Mouse (Mus musculus): ENCODE results near the gene Spred2. TPM values are rescaled to one million over a fixed set of nuclear protein-coding genes. Genes with fewer than 3 reads are reported as not detected.

Spred2 gene
- polyA plus RNA-seq, 1 experiment from 2014 or later: 7.0 TPM

DNA sequence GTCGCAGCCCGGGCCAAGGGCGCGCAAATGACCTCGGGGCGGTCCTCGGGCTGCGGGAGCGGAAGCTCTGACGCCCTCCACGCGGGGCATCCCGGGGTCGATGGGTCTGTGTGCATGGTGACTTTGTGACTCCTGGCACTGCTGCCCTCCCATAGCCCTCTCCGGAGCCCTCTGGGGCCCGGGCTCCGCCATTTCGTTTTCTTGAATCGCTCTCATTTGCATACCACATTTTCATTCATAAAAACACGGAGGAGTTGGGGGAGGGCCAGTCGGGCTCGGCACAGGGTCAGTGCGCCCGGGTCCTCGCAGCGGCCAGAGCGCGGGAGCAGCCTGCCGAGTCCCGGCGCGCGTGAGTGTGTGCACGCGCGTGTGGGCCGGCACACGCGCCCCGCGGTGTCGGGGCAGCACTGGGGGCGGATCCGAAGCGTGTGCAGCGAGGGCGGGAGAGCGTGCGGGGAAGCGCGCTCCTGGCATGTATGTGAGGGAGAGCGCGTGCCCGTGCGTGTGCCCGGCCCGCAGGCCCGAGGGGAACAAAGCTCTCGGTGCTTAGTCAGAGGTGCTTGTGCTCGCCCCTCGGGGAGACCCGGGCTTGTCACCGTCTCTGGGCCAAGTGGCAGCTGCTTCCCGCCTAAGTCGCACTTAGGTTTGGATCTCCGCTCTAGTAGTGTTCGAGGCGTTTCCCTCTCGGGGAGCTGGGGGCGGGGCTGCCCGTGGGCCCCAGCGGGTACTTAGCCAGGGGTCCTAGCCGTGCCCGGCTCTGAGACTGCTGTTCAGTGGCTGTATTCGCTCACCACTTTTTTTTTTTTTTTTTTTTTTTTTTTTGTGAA, 1.2 kb downstream of the Spred2 start:
- WGBS: under 1% methylated on average over 75 of the region's 75 CpGs
- H3K9me3 ChIP-seq (ENCODE audit: low read depth, low read length): no peaks in the 10 kb centered on the region
- peaks cover 4% of the 10 kb centered on the region for H3K4me1 ChIP-seq (ENCODE audit: insufficient read depth)
- H3K27ac ChIP-seq (ENCODE audit: low read depth): peak overlapping the region; percentile 97
- ATAC-seq (ENCODE audit: insufficient read depth): peak; percentile 64
- no peaks in the 10 kb centered on the region for H3K36me3 ChIP-seq (ENCODE audit: insufficient read depth)
- TF ChIP-seq CTCF (IDR thresholded peaks at IDR 0.05; ENCODE audit: low read depth): no peak
- peak; percentile 83 for DNase-seq
- peak overlapping the region; percentile 91 for H3K9ac ChIP-seq
- peak overlapping the region; percentile 88 for H3K4me3 ChIP-seq (ENCODE audit: low read depth, low read length)
- H3K27me3 ChIP-seq (ENCODE audit: insufficient read depth, low read length): no peaks in the 10 kb centered on the region
- H3K4me2 ChIP-seq: peak overlapping the region; percentile 82

DNA sequence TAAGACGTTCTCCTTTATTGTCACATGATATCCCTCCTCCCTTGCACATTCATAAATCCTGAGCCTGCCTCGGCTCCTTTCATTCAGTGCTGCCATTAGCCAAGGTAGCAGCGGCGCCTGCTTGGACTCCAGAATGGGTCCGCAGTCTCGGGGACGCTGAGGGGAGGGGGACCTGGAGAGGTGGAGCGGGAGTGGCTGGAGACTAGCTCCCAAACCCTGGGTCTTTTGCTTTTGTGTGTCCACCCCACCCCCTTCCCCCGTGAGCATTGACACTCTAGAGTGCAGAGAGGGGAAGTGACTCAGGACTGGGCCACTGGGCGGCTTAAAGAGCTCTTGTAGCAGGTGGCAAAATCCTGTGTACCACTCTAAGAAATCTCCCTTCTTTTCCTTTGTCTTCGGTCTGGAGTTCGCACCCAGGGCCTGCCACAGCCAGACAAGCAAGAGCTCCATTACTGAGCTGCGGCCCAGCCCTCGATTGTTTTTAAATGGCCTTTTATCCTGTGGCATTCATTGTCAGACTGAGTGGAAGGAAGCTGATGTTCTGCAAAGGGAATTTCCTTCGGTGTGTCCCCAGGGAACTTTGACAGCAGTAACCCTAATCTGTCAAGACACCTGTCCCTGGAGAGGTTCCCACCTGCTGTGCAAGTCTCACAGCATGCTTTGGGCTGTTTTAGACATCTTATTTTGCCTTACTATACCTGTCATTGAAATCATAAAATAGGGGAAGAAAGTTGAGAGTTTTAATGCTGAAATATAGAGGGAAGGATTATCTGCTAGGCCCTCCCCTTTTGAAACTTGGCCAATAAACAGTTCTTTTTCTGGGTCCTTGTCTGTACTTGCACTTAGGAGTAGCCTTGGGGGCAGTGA, 2.0 kb downstream of the Spred2 start:
- Histone ChIP-seq H3K9me3 (ENCODE audit: low read depth, low read length) (no peaks in the 10 kb centered on the region), H3K36me3 (ENCODE audit: insufficient read depth) (no peaks in the 10 kb centered on the region), H3K9ac (peak overlapping the region; percentile 91), H3K27ac (ENCODE audit: low read depth) (peak overlapping the region; percentile 97), H3K27me3 (ENCODE audit: insufficient read depth, low read length) (no peaks in the 10 kb centered on the region), H3K4me1 (ENCODE audit: insufficient read depth) (peaks cover 4% of the 10 kb centered on the region), H3K4me2 (peak overlapping the region; percentile 82), H3K4me3 (ENCODE audit: low read depth, low read length) (peak overlapping the region; percentile 88)
- 7% methylated on average over 15 of the region's 15 CpGs for WGBS
- DNase-seq (peak; percentile 71), ATAC-seq (ENCODE audit: insufficient read depth) (peak; percentile 29)
- no peak for TF ChIP-seq CTCF (IDR thresholded peaks at IDR 0.05; ENCODE audit: low read depth)

DNA sequence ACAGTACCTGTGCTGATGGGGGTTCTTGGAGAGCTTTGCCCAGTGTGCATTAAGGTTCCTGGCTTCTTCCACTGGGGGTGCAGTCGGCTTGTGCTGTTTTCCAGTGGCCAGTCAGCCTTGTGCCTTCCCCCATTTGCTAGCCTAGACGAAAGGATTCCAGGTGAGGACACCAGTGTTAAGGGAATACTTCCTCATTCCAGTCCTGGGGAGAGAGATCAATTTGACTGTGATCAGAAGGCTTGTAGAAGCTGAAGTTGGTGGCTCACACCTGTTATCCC, 2.6 kb downstream of the Spred2 start:
- no peaks in the 10 kb centered on the region for H3K36me3 ChIP-seq (ENCODE audit: insufficient read depth)
- 0 out of 2 replicates have a peak overlapping the region, but pooled peaks have one; percentile 88 for H3K4me3 ChIP-seq (ENCODE audit: low read depth, low read length)
- peak overlapping the region; percentile 82 for H3K4me2 ChIP-seq
- H3K9me3 ChIP-seq (ENCODE audit: low read depth, low read length): no peaks in the 10 kb centered on the region
- H3K9ac ChIP-seq: no peak overlapping the region
- WGBS: 67% methylated on average over 2 of the region's 2 CpGs
- DNase-seq (no peak), ATAC-seq (ENCODE audit: insufficient read depth) (no peak)
- peaks cover 4% of the 10 kb centered on the region for H3K4me1 ChIP-seq (ENCODE audit: insufficient read depth)
- H3K27me3 ChIP-seq (ENCODE audit: insufficient read depth, low read length): no peaks in the 10 kb centered on the region
- TF ChIP-seq CTCF (IDR thresholded peaks at IDR 0.05; ENCODE audit: low read depth): 0 out of 2 replicates have a peak, but pooled peaks have one; percentile 3
- H3K27ac ChIP-seq (ENCODE audit: low read depth): 0 out of 2 replicates have a peak overlapping the region, but pooled peaks have one; percentile 97

DNA sequence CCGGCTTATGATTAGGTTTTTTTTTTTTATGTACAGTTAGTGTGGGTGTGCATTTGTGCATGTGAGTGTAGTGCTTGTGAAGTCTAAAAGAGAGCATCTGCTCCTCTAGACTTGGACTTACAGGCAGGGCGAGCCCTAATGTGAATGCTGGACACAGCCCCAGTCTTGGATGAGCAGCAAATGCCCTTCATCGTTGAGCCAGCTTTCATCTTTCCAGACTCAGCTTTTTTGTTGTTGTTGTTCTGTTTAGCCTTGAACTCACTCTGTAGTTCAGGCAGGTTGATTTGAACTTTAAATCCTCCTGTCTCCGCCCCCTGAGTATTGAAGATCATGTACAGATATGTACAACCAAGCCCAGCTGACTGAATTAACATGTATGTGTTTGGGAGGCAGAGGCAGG, 4.5 kb downstream of the Spred2 start:
- H3K36me3 ChIP-seq (ENCODE audit: insufficient read depth): no peaks in the 10 kb centered on the region
- DNase-seq: no peak
- WGBS: 86% methylated on average over 4 of the region's 4 CpGs
- no peak overlapping the region for H3K9ac ChIP-seq
- ATAC-seq (ENCODE audit: insufficient read depth): no peak
- H3K27me3 ChIP-seq (ENCODE audit: insufficient read depth, low read length): no peaks in the 10 kb centered on the region
- H3K9me3 ChIP-seq (ENCODE audit: low read depth, low read length): no peaks in the 10 kb centered on the region
- H3K4me3 ChIP-seq (ENCODE audit: low read depth, low read length): no peak overlapping the region
- H3K4me2 ChIP-seq: no peak overlapping the region
- TF ChIP-seq CTCF (IDR thresholded peaks at IDR 0.05; ENCODE audit: low read depth): no peak
- H3K4me1 ChIP-seq (ENCODE audit: insufficient read depth): peaks cover 4% of the 10 kb centered on the region
- no peak overlapping the region for H3K27ac ChIP-seq (ENCODE audit: low read depth)

DNA sequence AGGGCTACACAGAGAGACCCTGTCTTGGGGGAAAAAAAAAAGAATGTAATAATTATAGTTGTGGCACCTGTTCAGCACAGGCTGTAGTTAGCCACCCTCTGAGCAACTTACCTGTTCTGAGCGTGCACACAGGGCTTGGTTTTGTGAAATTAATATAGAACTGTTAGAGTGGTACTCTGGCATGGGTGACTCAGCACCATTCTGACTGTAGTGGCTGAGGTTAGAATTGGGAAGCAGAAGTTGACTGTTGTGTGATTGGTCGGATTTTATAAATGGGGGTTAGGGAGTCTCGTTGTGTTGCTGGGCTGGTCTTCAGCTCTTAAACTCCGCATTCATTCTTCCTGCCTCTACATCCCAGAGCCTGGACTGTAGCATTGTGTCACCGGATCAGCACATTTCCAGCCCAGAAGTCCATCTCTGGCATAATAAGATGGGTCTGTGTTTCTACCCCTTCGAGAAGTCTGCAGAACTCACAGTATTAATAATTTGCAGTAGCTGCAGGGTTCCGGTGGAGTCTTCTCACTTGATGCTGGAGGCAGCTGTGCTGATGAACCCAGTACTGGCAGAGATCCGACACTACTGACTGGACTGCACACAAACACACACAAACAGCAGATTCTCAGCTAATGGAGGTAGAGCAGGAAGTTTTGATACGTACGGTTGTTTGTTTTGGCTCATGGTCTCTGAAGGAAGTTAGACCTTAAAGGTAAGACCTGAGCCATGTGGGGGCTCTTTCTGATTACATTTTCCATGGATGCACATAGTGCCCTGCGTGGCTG, 5.1 kb downstream of the Spred2 start:
- DNase-seq (no peak), ATAC-seq (ENCODE audit: insufficient read depth) (no peak)
- peaks cover 4% of the 10 kb centered on the region for H3K4me1 ChIP-seq (ENCODE audit: insufficient read depth)
- no peak for TF ChIP-seq CTCF (IDR thresholded peaks at IDR 0.05; ENCODE audit: low read depth)
- no peaks in the 10 kb centered on the region; the same call in 1 of the 2 replicates for H3K36me3 ChIP-seq (ENCODE audit: insufficient read depth)
- H3K27ac ChIP-seq (ENCODE audit: low read depth): no peak overlapping the region
- H3K4me2 ChIP-seq: no peak overlapping the region
- no peaks in the 10 kb centered on the region for H3K9me3 ChIP-seq (ENCODE audit: low read depth, low read length)
- H3K27me3 ChIP-seq (ENCODE audit: insufficient read depth, low read length): no peaks in the 10 kb centered on the region
- no peak overlapping the region for H3K4me3 ChIP-seq (ENCODE audit: low read depth, low read length)
- WGBS: 65% methylated on average over 11 of the region's 11 CpGs
- H3K9ac ChIP-seq: no peak overlapping the region

DNA sequence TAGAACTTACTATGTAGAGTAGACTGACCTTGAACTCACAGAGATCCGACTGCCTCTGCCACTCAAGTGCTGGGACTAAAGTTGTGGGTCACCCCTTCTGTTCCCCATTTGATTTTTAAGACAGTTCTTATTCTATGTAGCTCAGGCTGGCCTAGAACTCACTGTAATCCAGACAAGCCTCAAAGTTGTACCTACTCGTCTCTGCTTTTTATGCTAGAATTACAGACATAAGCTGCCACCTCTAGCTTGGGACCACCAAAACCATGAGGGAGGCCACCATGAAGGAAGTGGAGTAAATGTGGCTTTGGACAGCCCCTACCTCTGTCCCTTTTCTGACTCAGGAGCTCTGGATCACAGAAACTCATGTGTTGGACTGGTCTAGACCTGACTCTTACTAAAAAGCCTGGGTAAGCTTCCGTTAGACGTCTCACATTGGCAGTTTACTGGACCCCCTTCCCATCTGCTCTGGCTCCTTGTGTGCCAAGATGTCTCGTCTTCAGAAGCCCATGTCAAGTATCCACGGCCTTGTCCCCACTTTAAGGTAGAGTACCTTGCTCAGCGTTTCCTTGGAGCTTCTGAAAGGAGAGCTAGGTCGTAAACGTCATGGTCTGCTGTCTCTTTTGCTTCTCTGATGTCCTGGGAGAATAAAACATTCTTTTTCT, 7.5 kb downstream of the Spred2 start:
- H3K4me3 ChIP-seq (ENCODE audit: low read depth, low read length): no peak overlapping the region
- no peak for ATAC-seq (ENCODE audit: insufficient read depth)
- no peak overlapping the region for H3K4me2 ChIP-seq
- H3K27me3 ChIP-seq (ENCODE audit: insufficient read depth, low read length): no peaks in the 10 kb centered on the region
- DNase-seq: no peak
- H3K27ac ChIP-seq (ENCODE audit: low read depth): no peak overlapping the region
- H3K9me3 ChIP-seq (ENCODE audit: low read depth, low read length): no peaks in the 10 kb centered on the region
- H3K4me1 ChIP-seq (ENCODE audit: insufficient read depth): no peaks in the 10 kb centered on the region; the same call in 1 of the 2 replicates
- TF ChIP-seq CTCF (IDR thresholded peaks at IDR 0.05; ENCODE audit: low read depth): no peak
- H3K9ac ChIP-seq: no peak overlapping the region
- WGBS: 89% methylated on average over 9 of the region's 9 CpGs
- no peaks in the 10 kb centered on the region; the same call in 1 of the 2 replicates for H3K36me3 ChIP-seq (ENCODE audit: insufficient read depth)
